Mouse (Mus musculus) liver, adult 2 months (tissue): ENCODE measurements around the gene Mllt6. TPM values are rescaled to one million over a fixed set of nuclear protein-coding genes. Genes with fewer than 3 reads are reported as not detected.

ENCODE experiments used
- DNase-seq: peaks from one replicate; pipeline ENCODE4 v3.0.0-alpha.2; 2011; ENCODE audit warnings: low read depth, low spot score; ENCODE audit errors: extremely low read depth
- H3K27ac ChIP-seq: fragments of 200-500 bp; replicated peaks from 2 replicates; pipeline ENCODE4 v1.5.1; 2012; ENCODE audit warnings: low read depth, mild to moderate bottlenecking, control low read depth, inconsistent platforms, low read length; ENCODE audit not compliant: insufficient read depth
- H3K27me3 ChIP-seq: fragments of 200-500 bp; 2 replicates; pipeline ENCODE4 v1.6.1; 2012; ENCODE audit warnings: mild to moderate bottlenecking, moderate library complexity, low read length, inconsistent platforms; ENCODE audit not compliant: control insufficient read depth, insufficient read depth
- H3K36me3 ChIP-seq: fragments of 200-500 bp; 2 replicates; pipeline ENCODE4 v1.6.1; 2012; ENCODE audit warnings: low read length, inconsistent platforms; ENCODE audit not compliant: control insufficient read depth, insufficient read depth
- H3K4me1 ChIP-seq: fragments of 200-500 bp; 2 replicates; pipeline ENCODE4 v1.6.1; 2011; ENCODE audit warnings: low read length; ENCODE audit not compliant: control insufficient read depth, insufficient read depth
- H3K4me3 ChIP-seq: fragments of 200-500 bp; 2 replicates; pipeline ENCODE4 v1.5.1; 2011; ENCODE audit warnings: low read depth, mild to moderate bottlenecking, control low read depth, low read length, moderate library complexity; ENCODE audit not compliant: insufficient read depth
- H3K79me2 ChIP-seq: fragments of 200-500 bp; 2 replicates; pipeline ENCODE4 v1.6.1; 2012; ENCODE audit warnings: inconsistent platforms, mild to moderate bottlenecking, low read length, moderate library complexity; ENCODE audit not compliant: control insufficient read depth, insufficient read depth
- H3K9ac ChIP-seq: fragments of 200-500 bp; 2 replicates; pipeline ENCODE4 v1.6.1; 2012; ENCODE audit warnings: low read depth, mild to moderate bottlenecking, control low read depth, inconsistent platforms, low read length
- CTCF ChIP-seq: fragments of 200-500 bp; IDR thresholded peaks from 2 replicates; pipeline ENCODE4 v1.5.1; 2011; ENCODE audit warnings: low read depth, low read length, control low read depth
- POLR2A ChIP-seq: fragments of 200-500 bp; IDR thresholded peaks from 2 replicates; pipeline ENCODE4 v1.6.1; 2011; ENCODE audit warnings: low read length, control low read depth; ENCODE audit not compliant: insufficient read depth; ENCODE audit errors: extremely low read depth
- WGBS: fragments of 180-500 bp; shearing (Covaris S2); methylation state at CpG from one replicate; pipeline ENCODE4 v1.1.7; 2018; 5-methylcytosine and 5-hydroxymethylcytosine counted together
- polyA plus RNA-seq: library from polyadenylated mRNA; depleted of rRNA; stranded (reverse); fragments of >200 nt; gene quantifications from 2 replicates; pipeline ENCODE4 v1.2.3, GENCODE M21; 2012
- total RNA-seq: library from RNA; depleted of rRNA; stranded (reverse); fragments of >200 nt; gene quantifications from 2 replicates; pipeline ENCODE4 v1.2.3, GENCODE M21; 2014

Mllt6 gene
- total and polyA plus RNA-seq, 2 experiments, result 3.8 to 11.2 TPM

- Histone ChIP-seq H3K9ac (no peak overlapping the region), H3K27me3 (no peaks in the 10 kb centered on the region), H3K4me3 (no peak overlapping the region), H3K27ac (no peak overlapping the region), H3K4me1 (peaks cover 14% of the 10 kb centered on the region), H3K79me2 (no peaks in the 10 kb centered on the region), H3K36me3 (peaks cover 16% of the 10 kb centered on the region)
- TF ChIP-seq POLR2A (no peak), CTCF (no peak)
- no peak for DNase-seq
- 80% methylated on average over 13 of the region's 13 CpGs for WGBS
Observed at GRCm38 (mm10) chr11:97711200-97711900, 48.1 kb downstream of the Mllt6 start.

DNA sequence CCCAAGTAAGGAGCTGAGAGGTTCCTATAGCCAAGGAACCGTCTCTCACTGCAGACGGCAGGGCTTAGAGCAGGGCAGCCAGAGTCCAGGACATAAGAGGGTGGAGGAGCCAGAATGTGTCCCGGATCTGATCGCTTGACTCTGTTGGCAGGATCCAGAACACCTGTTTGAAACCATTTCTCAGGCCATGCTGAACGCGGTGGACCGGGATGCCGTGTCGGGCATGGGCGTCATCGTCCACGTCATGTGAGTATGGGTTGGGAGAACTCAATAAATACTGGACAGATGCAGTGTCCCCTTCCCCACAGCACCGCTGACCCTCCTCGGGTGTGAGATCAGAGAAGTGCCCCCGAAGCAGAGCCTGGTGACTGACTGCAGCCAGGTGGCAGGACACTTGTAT is 49.1 kb downstream of the Mllt6 start:
- no peak for DNase-seq
- no peaks in the 10 kb centered on the region for H3K79me2 ChIP-seq
- H3K27me3 ChIP-seq, result no peaks in the 10 kb centered on the region
- H3K4me1 ChIP-seq, result peaks cover 14% of the 10 kb centered on the region
- H3K27ac ChIP-seq, result no peak overlapping the region
- H3K9ac ChIP-seq, result no peak overlapping the region
- TF ChIP-seq CTCF (no peak), POLR2A (no peak)
- no peak overlapping the region for H3K4me3 ChIP-seq
- H3K36me3 ChIP-seq, result peaks cover 11% of the 10 kb centered on the region
- 89% methylated on average over 15 of the region's 15 CpGs for WGBS

GRCm38 (mm10) chr11:97713896-97714295 is 50.7 kb downstream of the Mllt6 start:
- H3K4me1 ChIP-seq, result peaks cover 14% of the 10 kb centered on the region
- no peak overlapping the region for H3K4me3 ChIP-seq
- no peaks in the 10 kb centered on the region for H3K27me3 ChIP-seq
- 18% methylated on average over 8 of the region's 8 CpGs for WGBS
- peaks cover 3% of the 10 kb centered on the region; the same call in 1 of the 2 replicates for H3K36me3 ChIP-seq
- H3K27ac ChIP-seq, result peak overlapping the region; percentile 25; the same call in 1 of the 2 replicates
- H3K9ac ChIP-seq, result no peak overlapping the region
- no peaks in the 10 kb centered on the region for H3K79me2 ChIP-seq
- DNase-seq, result peak; percentile 97
- TF ChIP-seq POLR2A (no peak), CTCF (no peak)

DNA sequence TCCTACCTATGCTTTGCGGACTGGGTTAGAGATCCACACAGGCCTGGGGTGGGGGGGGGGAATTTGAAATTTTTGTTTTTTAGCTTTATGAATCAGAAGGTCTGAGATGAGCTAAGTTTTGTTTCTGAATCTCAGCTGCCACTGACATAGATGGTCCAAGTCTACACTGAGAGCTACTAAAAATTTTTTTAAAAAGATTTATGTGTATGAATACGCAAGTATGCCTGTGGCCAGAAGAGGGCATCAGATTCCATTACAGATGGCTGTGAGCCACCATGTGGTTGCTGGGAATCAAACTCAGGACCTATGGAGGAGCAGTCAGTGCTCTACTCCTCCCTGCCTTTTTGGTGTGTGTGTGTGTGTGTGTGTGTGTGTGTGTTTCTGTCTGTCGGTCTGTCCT is 51.1 kb downstream of the Mllt6 start:
- Histone ChIP-seq H3K27ac (peak overlapping the region; percentile 76), H3K4me3 (no peak overlapping the region), H3K27me3 (no peaks in the 10 kb centered on the region), H3K79me2 (no peaks in the 10 kb centered on the region), H3K36me3 (peaks cover 1% of the 10 kb centered on the region; the same call in 1 of the 2 replicates), H3K9ac (no peak overlapping the region), H3K4me1 (peaks cover 14% of the 10 kb centered on the region)
- peak; percentile 34 for DNase-seq
- TF ChIP-seq CTCF (peak; percentile 12; the same call in 1 of the 2 replicates), POLR2A (no peak)
- 63% methylated on average over 3 of the region's 3 CpGs for WGBS

DNA sequence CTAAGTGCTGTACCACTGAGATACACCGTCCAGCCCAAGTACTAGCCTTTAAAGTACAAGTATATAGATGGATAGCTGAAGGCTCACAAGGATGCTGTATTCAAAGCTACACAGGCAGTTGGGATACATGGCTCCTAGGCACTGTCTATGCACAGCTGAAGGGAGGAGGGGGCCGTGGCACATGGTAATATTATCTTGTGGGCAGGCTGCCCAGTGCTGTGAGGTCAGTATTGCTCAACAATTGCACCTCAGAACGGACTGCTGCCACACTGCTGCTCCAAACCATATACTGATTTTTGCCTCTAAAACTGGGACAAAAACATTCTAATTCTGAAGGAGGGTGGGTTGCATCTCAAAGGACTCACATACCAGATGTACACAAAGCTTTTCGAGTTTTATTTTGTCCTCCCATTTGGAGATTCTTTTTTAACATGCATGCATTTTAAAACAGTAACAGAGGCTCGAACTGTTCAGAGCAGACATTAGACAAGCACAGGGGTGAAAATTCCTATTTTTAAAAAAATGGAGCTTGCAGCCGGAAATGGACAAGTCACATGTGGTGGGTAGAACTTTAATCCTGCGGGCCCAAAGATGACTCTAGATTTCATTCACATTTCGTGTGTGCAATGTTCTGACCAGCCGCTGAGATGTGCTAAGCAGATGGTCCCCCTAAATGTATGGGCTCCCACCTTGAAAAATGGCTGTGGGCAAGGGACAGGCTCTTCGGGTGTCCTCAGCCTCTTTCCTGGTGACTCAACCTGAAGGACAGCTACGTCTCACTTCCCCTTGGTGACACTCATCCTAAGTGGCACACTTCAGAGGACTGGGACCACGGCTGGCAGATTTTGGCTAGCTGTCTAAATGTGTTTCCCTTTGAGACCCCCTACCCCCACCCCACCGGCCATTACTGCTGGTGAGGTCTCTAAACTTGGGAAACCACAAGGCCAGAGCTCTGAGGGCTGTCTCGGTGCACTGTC is 51.9 kb downstream of the Mllt6 start:
- Histone ChIP-seq H3K27ac (peak overlapping the region; percentile 76), H3K4me3 (no peak overlapping the region), H3K36me3 (peaks cover 1% of the 10 kb centered on the region; the same call in 1 of the 2 replicates), H3K9ac (no peak overlapping the region), H3K4me1 (peaks cover 14% of the 10 kb centered on the region), H3K79me2 (no peaks in the 10 kb centered on the region), H3K27me3 (no peaks in the 10 kb centered on the region)
- TF ChIP-seq POLR2A, result no peak
- TF ChIP-seq CTCF, result no peak
- WGBS, result 62% methylated on average over 14 of the region's 14 CpGs
- peak; percentile 84 for DNase-seq
